Mouse (Mus musculus) kidney, postnatal 36 days (tissue): Measurements from ENCODE around the gene Coro6.

Source experiments
- DNase-seq, 2 experiments: peaks; one replicate each; pipeline ENCODE4 v3.0.0; 2021 to 2022; ENCODE audit warnings: mixed read lengths in 2 of 2

Gene Coro6

GRCm38 (mm10) chr11:77462283-77463100 is at the start of gene Coro6:
TSS of gene Coro6 (plus strand) at chr11:77462411.
- DNase-seq: peak; percentile 87 to 96

GRCm38 (mm10) chr11:77414141-77414839 is 47.9 kb upstream of the Coro6 start:
- DNase-seq: no peak

GRCm38 (mm10) chr11:77416212-77417000 is 45.8 kb upstream of the Coro6 start:
- peak in 1 of 2 experiments; percentile 50 for DNase-seq

- no peak for DNase-seq
Observed at GRCm38 (mm10) chr11:77418021-77418420, 44.2 kb upstream of the Coro6 start.

DNA sequence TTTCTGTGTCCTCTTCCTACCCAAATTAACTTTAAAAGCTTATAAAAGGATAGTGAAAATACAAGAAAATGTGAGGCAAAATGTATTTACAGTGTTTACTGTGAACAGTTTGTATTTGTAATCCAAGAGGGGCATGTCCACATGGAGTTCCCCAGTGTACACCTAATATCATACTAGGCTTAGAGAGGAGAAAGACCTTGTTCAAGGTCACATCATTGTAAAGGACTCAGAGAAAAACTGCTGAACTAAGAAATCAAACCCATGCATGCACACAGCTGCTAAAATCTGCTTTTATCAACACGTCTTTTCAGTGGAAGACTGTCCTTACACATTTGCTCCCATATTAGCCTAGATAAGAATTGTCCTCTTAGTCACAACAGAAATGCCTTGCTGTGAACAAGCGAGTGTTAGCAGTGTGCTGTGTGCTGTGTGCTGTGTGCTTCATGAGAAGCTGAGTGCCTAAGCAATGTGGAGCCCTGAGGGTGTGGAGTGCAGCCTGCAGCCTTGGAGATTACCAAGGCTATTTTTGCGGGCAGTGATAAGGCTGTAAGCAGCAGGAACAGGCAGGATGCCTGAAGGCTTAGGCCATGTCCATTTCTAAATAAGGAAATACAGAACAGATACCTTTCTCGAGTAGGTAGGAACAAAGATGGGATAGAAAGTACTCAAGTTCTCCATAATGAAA is 38.9 kb upstream of the Coro6 start:
- DNase-seq: no peak

DNA sequence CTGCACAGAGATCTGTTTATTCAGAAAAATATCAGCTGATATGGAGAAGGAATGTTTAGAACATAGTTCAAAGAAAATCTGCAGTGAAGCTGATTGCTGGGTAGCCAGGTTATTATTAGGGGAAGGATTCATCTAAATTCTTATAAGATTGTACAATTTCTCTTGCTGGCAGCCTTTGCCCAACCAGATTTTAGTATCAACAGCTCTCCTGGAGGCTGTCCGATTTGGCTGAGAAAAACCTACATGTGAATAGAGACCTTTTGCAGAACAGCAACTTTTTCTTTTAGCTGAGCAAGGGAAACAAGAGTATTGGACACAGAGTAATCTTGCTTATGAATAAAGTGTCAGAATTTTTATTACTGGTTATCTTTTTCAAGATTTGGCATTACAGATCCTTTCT is 33.8 kb upstream of the Coro6 start:
- no peak for DNase-seq

DNA sequence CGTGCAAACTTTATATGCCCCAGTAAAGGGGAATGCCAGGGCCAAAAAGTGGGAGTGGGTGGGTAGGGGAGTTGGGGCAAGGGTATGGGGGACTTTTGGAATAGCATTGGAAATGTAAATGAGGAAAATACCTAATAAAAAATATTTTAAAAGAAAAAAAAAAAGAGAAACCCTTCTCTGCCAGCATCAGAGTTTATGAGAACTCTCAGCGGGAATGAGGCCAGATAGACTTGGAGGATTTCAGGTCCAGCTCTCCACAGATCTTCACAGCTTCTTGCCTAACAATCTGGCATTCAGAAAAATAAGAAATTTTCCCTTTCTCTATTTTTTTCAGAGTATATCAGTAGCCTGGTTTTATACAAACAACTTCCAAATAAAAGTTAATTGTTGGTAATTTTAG is 25.2 kb upstream of the Coro6 start:
- no peak for DNase-seq

DNA sequence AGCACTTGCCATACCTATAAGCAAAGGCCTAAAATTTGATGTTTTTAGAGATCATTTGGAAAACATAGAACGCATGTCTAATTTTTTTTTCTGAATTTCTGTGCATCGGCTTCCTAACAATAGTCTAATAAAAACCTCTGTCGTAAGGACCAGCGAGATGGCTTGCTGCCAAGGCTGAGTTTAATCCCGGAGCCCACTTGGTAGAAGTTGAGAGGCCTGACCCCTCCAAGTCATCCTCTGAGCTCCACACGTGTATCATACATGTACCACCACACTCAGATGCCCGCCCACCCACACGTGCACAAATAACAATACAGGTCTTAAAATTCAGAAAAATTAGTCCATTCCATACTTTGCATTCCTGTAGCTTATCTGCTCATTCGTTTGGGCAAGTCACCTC is 22.1 kb upstream of the Coro6 start:
- no peak for DNase-seq

- DNase-seq: no peak
Observed at GRCm38 (mm10) chr11:77441020-77441419, 21.2 kb upstream of the Coro6 start.

DNA sequence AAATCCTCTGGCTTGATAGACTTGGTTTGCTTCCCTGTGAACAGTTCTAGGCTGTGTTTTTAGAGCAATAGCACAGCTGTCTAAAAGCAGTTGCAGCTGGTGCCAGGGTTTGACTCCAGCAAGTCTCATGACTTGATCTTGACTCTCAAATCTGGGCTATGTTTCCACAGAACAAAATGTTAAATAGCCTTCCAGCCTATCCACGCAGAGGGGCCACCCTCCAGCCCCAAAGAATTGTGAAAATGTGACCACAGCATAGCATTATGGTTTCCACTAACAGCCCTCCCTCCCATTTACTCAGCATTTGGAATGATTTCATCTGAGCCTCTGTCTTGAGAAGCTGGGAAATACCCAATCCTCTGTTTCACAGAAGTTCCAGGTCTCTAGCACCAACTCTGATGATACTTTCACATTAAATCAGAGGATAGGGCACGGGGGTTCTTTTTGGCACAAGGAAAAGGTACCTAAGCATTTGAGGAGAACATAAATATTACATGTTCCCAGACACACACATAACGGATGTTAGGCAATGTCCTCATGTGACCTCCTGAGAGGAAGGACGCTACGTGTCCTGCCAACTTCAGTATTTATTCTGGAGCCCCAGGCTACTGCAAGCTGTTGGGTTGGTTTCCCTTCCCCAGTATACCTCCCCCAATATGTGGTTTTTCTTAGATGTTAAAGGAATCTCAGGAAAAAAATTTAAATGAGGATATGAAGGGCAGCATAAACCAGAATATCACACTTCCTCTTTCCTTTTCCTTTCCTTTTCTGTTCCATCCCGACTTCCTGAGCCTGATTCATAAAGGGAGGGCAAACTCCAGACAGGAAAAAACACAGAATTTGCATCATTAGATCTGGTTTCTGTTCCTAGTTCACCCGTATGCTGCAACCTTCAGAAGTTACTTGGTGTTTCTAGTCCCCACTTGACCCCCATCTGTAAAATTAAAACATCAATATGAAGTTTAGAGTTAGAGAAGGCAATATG is 19.7 kb upstream of the Coro6 start:
- peak; percentile 53 to 74 for DNase-seq

GRCm38 (mm10) chr11:77444939-77445338 is 17.3 kb upstream of the Coro6 start:
- DNase-seq: peak; percentile 52 to 79

GRCm38 (mm10) chr11:77446628-77447041 is 15.6 kb upstream of the Coro6 start:
- peak; percentile 65 to 69 for DNase-seq

GRCm38 (mm10) chr11:77449224-77449623 is 13.0 kb upstream of the Coro6 start:
- no peak for DNase-seq

DNA sequence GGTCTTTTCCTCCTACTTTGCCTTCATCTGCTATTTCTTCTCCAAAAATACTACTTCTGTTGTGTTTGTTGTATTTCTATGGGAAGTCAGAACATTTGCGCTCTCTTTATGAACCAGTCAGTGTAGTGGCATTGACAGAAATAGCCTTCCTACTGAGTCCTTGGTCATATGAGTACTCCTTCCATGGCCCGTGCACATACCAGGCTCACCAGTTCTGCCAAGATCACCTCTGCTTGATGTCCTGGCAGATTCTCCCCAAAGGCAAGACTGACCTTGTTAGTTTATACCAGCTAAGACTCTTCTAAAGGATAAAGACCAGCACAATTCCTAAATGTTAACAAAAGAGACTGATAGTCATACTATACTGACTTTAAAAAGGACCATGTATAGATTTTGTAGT is 10.5 kb upstream of the Coro6 start:
- DNase-seq: no peak

GRCm38 (mm10) chr11:77453388-77453787 is 8.8 kb upstream of the Coro6 start:
- no peak for DNase-seq

DNA sequence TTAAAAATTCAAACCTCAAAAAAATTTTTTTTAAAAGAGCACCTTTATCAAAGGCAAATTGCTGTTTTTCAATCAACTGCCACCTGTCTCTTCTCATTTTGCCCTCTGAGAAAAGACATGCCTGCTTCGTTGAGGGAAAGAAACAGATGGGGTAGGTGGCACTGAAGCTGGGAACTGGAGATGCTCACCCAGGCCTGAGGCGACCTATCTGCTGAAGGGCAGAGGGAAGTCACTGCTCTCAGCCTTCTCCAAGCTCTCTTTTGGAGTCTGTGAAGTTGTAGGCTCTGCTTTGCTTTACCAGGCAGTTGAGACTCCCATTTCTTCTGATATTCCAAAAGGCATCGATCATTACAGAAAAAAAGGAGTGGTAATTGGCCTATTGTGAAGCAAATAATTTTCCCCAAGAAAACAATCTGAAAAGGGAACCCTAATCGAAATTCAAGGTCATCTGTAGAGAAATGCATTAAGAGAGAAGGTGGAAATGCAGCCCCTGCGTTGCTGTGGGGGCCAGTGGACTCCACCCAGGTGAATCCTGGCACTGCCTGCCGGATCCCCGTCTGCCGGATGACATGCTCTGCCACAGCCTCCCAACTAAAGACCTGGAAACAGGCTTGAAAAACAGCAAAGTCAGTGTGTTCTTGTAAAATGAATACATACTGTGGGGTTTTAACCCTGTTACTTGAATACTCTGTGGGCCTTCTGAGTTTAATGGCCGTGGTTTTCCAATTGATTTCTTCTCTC is 6.3 kb upstream of the Coro6 start:
- DNase-seq: no peak

DNA sequence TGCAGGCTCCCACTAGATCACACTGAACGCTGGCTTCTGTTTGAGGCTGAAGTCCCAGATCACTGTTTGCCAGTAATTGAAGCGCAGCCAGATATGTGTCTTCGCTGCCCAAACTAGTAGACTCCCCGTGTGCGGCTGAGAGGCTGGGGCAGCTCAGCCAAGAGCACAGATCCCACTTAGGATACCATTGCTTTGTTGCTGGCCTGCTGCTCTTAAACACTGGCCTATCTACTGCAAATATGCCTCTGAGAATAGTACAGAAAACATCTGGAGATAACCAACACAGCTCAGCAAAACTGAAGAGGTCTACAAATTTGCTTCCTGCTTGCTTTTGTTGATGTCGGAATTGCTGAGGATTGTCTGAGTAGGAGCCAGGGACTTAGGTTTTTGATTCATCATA is 5.3 kb upstream of the Coro6 start:
- DNase-seq: peak in 1 of 2 experiments; percentile 34

DNA sequence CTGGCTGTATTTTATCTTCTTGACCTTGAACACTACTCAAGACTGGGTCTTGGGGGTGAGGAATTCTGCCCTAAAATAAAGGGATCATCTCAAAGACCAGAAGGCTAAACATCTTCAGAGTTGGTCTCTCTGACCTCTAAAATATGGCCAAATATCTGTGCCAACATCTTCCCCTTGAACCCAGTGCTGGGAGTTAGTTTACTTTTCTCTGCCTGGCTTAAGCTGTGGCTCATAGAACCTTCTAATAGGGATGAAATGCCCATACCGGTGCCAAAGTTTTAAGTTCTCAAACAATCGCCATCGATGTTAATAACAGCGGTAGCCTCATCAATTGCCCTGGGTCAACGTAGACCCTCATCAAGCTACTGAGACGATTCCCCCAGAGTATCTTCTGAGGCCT is 355 bp upstream of the Coro6 start:
- DNase-seq: no peak

DNA sequence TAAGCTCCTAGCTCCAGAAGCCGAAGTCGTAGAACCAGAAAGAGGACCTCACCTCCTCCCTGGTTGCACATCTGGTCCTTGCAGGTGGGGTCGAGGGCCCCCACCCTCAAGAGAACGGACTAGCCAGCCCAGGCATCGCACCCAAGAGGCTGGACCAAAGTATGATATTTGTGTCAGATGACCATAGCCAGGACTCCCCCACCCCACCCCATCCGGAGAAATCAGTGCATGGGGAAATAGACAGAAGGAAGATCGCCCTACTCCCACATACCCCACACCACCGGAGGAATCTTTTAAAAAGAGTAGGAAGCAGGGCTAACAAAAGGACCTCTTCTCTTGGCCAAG is 862 bp downstream of the Coro6 start:
- no peak for DNase-seq

GRCm38 (mm10) chr11:77463786-77464185 is 1.6 kb downstream of the Coro6 start:
- DNase-seq: no peak

DNA sequence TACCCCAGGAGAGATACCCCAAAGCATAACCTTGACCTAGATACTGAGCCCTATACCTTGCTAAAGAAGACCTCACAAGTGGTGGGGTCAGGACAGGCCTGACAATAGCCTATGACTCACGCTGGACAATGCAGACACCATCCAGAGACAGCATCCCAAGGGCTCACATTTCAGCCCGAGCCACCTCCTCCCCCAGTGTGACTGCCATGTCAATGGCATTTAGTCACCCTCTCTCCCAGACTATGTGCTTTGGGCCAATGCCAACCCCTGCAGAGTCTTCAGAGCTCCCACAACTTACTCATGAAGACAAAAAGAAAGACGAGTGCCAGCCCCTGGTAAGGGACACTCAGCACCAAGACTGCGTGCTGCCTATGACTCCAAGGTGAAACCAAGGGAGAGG is 2.5 kb downstream of the Coro6 start:
- no peak for DNase-seq
